Mouse (Mus musculus): ENCODE results near the gene Degs2. TPM values are rescaled to one million over a fixed set of nuclear protein-coding genes. Genes with fewer than 3 reads are reported as not detected.

Degs2 gene
- 0.37 TPM for polyA plus RNA-seq (2014; fragmentation: Illumina TruSeq; extraction: RNeasy Lipid Tissue Mini Kit (QIAGEN cat#74804))

GRCm38 (mm10) chr12:108702185-108702584 is at the start of gene Degs2:
Gene Degs2 (minus strand): TSS chr12:108702315.

Other genes starting within 250 kb of the Degs2 start
- gene Evl, start 147.6 kb downstream of the Degs2 start, polyA plus RNA-seq (2014; fragmentation: Illumina TruSeq; extraction: RNeasy Lipid Tissue Mini Kit (QIAGEN cat#74804)) = 135 TPM
- 120 TPM for gene Yy1, start 90.7 kb upstream of the Degs2 start, polyA plus RNA-seq (2014; fragmentation: Illumina TruSeq; extraction: RNeasy Lipid Tissue Mini Kit (QIAGEN cat#74804))
- gene Slc25a29, start 133.6 kb upstream of the Degs2 start, polyA plus RNA-seq (2014; fragmentation: Illumina TruSeq; extraction: RNeasy Lipid Tissue Mini Kit (QIAGEN cat#74804)) = not detected
- not detected for gene Slc25a47, start 133.7 kb upstream of the Degs2 start, polyA plus RNA-seq (2014; fragmentation: Illumina TruSeq; extraction: RNeasy Lipid Tissue Mini Kit (QIAGEN cat#74804))
- 0.29 TPM for gene Wdr25, start 191.3 kb upstream of the Degs2 start, polyA plus RNA-seq (2014; fragmentation: Illumina TruSeq; extraction: RNeasy Lipid Tissue Mini Kit (QIAGEN cat#74804))
- gene Wars, start 191.9 kb upstream of the Degs2 start, polyA plus RNA-seq (2014; fragmentation: Illumina TruSeq; extraction: RNeasy Lipid Tissue Mini Kit (QIAGEN cat#74804)) = 10.0 TPM